Mouse (Mus musculus) hindbrain, embryonic 14.5 days (tissue): ENCODE measurements around the gene BC107364. TPM values are rescaled to one million over a fixed set of nuclear protein-coding genes. Genes with fewer than 3 reads are reported as not detected.
"Not testable (repeated sequence)": the region's sequence is repeated elsewhere in the genome, so short reads cannot be mapped to it uniquely, and the experiment has no call there.

Source experiments
- ATAC-seq: fragments of 200-750 bp; cut with Nextera tagmentation; 2 replicates; pipeline ENCODE4 v1.8.0; 2017; ENCODE audit warnings: moderate number of reproducible peaks, mild to moderate bottlenecking, moderate TSS enrichment, moderate library complexity; ENCODE audit not compliant: low FRiP score
- DNase-seq: peaks from one replicate; pipeline ENCODE4 v3.0.0-alpha.2; 2015; ENCODE audit warnings: low spot score
- H3K27ac ChIP-seq: fragments of 300-500 bp; sonication (generic); 2 replicates; pipeline ENCODE4 v1.5.1; 2014; ENCODE audit warnings: mild to moderate bottlenecking, moderate library complexity
- H3K27me3 ChIP-seq: fragments of 300-500 bp; sonication (generic); 2 replicates; pipeline ENCODE4 v1.6.1; 2014; ENCODE audit warnings: mild to moderate bottlenecking, low read length, mixed read lengths; ENCODE audit not compliant: control insufficient read depth, insufficient read depth
- H3K36me3 ChIP-seq: fragments of 300-500 bp; sonication (generic); replicated peaks from 2 replicates; pipeline ENCODE4 v1.6.1; 2014; ENCODE audit not compliant: control insufficient read depth, insufficient read depth
- H3K4me1 ChIP-seq: fragments of 300-500 bp; sonication (generic); replicated peaks from 2 replicates; pipeline ENCODE4 v1.6.1; 2014; ENCODE audit warnings: antibody characterized with exemption, low read length, mixed read lengths; ENCODE audit not compliant: control insufficient read depth, insufficient read depth
- H3K4me2 ChIP-seq: fragments of 300-500 bp; sonication (generic); replicated peaks from 2 replicates; pipeline ENCODE4 v1.6.1; 2014; ENCODE audit warnings: mild to moderate bottlenecking, moderate library complexity
- H3K4me3 ChIP-seq: fragments of 300-500 bp; sonication (generic); replicated peaks from 2 replicates; pipeline ENCODE4 v1.5.1; 2014; ENCODE audit warnings: mild to moderate bottlenecking, low read length
- H3K9ac ChIP-seq: fragments of 300-500 bp; sonication (generic); 2 replicates; pipeline ENCODE4 v1.6.1; 2014
- H3K9me3 ChIP-seq: fragments of 300-500 bp; sonication (generic); 2 replicates; pipeline ENCODE4 v1.6.1; 2016; ENCODE audit warnings: low read length; ENCODE audit not compliant: control insufficient read depth
- WGBS: fragments of 180-500 bp; shearing (Covaris S2); extraction: QIAGEN DNeasy Blood & Tissue Kit; methylation state at CpG from one replicate; pipeline ENCODE4 v1.1.7; 2014; 5-methylcytosine and 5-hydroxymethylcytosine counted together
- polyA plus RNA-seq: library from polyadenylated mRNA; unstranded; fragments of >200 nt; fragmentation: Nextera tagmentation; extraction: Ambion mirVana; gene quantifications from 2 replicates; pipeline ENCODE4 v1.2.1, GENCODE M21; 2014

Gene BC107364
- polyA plus RNA-seq, 1 experiment from 2014 or later, result not detected

DNA sequence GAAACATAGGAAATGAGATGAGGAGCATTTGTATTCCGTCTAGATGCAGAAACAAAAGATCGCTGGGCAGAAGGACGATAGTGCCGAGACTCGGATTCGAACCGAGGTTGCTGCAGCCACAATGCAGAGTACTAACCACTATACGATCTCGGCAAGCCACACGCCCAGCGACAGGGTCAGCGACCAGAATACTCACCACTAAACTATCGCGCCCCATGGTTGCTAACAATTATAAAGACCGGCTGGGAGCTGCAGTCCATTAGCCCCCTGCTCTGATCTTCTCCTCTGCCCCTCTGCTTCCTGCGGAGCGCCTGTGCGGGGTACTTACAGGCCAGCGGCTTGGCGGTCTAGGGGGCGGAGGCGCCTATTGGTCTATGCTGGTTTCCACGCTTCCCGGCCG, 11.8 kb upstream of the BC107364 start:
- no peak for ATAC-seq
- 5% methylated on average over 25 of the region's 25 CpGs for WGBS
- Histone ChIP-seq H3K4me2 (no peak overlapping the region), H3K9ac (no peak overlapping the region), H3K9me3 (no peaks in the 10 kb centered on the region), H3K36me3 (no peaks in the 10 kb centered on the region), H3K27me3 (peaks cover 38% of the 10 kb centered on the region), H3K27ac (no peak overlapping the region), H3K4me1 (no peaks in the 10 kb centered on the region), H3K4me3 (no peak overlapping the region)
- DNase-seq, result no peak

DNA sequence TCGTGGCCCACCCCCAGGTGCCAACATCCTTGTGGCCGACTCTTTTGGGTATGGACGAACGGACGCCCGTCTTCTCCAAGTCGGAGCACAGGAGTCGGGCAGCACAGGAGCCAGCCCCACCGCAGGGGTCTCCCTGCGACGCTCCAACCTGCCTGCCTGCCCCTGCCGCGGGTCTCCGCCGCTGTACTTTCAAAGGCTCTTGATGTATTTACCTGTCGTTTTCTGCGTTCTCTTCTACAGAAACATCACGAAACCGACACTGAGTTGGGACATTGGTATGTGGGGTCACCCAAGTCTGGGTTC, 8.4 kb upstream of the BC107364 start:
- H3K4me1 ChIP-seq, H3K4me3 ChIP-seq, ATAC-seq, DNase-seq, H3K4me2 ChIP-seq, H3K27ac ChIP-seq, H3K9ac ChIP-seq, H3K9me3 ChIP-seq, H3K36me3 ChIP-seq: not testable (repeated sequence)
- no CpG with 5 or more reads among the region's 19 CpGs for WGBS
- H3K27me3 ChIP-seq, result peaks cover 24% of the 10 kb centered on the region

DNA sequence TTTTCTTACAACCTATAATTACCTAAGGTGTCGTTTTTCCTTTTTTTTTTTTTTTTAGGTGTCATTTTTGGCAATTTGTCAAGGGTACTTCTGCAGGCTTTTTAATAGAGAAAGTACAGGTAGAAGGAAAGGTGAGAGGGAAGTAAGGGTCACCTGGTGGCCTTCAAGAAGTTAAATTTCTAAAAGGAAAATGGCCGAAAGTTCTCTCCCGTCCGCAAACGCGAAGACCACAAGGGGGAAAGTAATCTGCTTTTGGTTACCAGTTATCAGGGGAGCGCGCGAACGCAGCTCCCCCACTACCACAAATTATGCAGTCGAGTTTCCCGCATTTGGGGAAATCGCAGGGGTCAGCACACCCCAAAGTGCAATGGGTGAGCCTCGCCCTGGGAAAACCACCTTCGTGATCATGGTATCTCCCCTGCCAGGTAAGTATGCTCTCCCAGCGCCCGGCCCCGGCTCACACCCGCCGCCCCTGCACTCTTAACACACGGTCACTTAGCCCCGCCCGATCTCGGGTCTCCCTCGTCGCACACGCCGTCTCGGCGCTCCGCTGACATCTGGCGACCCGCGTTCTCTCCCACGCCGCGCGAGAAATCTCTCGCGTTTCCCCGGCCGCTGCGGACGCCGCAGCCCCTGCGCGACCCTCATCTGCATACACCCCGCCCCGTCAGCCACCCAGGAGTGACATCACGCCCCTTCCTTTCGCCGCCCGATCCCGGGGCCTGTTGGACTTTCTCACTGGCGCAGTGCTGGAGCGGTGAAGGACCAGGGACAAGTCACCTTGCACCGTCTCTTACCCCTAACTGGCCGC, 7.9 kb upstream of the BC107364 start:
- not testable (repeated sequence) for H3K36me3 ChIP-seq, DNase-seq, H3K9me3 ChIP-seq, H3K4me2 ChIP-seq, H3K4me3 ChIP-seq, H3K9ac ChIP-seq, H3K4me1 ChIP-seq, H3K27ac ChIP-seq
- peak; percentile 60; the same call in 1 of the 2 replicates for ATAC-seq
- peaks cover 24% of the 10 kb centered on the region for H3K27me3 ChIP-seq
- WGBS, result 0% methylated on average over 1 of the region's 58 CpGs

DNA sequence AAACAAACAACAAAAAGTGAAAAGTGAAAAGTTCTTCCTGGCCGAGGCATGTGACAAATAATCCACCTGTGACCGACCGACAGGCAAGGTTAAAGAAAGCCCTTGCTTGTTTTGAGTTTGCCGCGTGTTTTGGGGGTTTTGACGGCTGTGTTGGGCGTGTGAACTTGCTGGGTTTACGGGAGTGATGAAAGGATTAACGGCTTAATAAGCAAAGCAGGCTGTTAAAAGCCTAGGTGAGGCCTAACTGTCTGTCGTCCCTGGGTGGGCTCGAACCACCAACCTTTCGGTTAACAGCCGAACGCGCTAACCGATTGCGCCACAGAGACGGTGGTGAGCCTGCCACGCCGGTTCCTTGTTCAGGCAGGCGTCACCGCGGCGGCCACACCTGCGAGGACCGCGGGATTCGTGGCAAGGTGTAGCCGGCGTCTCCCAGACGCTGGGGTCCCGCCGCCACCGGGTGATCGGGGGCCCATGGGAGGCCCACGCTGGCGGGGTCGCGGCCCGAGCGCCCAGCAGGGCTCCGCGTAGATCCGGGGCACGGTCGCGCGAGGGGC, 6.9 kb upstream of the BC107364 start:
- H3K4me2 ChIP-seq, H3K27ac ChIP-seq, H3K9me3 ChIP-seq, ATAC-seq, H3K4me3 ChIP-seq, H3K9ac ChIP-seq, H3K4me1 ChIP-seq, DNase-seq, H3K36me3 ChIP-seq: not testable (repeated sequence)
- WGBS, result no CpG with 5 or more reads among the region's 48 CpGs
- peaks cover 20% of the 10 kb centered on the region for H3K27me3 ChIP-seq

DNA sequence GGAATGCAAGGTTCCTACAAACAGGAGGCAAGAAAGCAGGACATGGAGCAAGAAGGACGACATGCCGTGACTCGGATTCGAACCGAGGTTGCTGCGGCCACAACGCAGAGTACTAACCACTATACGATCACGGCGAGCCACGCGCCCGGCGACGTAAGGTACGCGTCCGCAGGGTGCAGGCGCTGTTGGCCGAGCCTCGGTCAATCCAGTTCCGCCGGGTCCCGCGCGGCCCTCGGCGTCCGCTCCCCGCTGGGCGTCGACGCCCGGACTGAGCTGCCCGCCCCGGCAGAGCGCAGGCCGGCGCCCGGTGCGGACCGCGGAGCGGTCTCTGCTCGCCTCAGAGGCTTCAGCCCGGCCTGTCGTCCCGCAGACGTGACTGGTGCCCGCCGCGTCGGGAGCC, 5.9 kb upstream of the BC107364 start:
- peaks cover 16% of the 10 kb centered on the region for H3K27me3 ChIP-seq
- ATAC-seq, H3K36me3 ChIP-seq, H3K9me3 ChIP-seq, H3K4me2 ChIP-seq, H3K4me1 ChIP-seq, DNase-seq, H3K4me3 ChIP-seq, H3K9ac ChIP-seq, H3K27ac ChIP-seq: not testable (repeated sequence)
- no CpG with 5 or more reads among the region's 53 CpGs for WGBS

DNA sequence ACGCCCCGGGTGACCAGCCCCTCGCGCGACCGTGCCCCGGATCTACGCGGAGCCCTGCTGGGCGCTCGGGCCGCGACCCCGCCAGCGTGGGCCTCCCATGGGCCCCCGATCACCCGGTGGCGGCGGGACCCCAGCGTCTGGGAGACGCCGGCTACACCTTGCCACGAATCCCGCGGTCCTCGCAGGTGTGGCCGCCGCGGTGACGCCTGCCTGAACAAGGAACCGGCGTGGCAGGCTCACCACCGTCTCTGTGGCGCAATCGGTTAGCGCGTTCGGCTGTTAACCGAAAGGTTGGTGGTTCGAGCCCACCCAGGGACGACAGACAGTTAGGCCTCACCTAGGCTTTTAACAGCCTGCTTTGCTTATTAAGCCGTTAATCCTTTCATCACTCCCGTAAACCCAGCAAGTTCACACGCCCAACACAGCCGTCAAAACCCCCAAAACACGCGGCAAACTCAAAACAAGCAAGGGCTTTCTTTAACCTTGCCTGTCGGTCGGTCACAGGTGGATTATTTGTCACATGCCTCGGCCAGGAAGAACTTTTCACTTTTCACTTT, 847 bp downstream of the BC107364 start:
- H3K36me3 ChIP-seq, H3K9ac ChIP-seq, H3K9me3 ChIP-seq, H3K4me2 ChIP-seq, DNase-seq, H3K27ac ChIP-seq, ATAC-seq, H3K4me3 ChIP-seq, H3K4me1 ChIP-seq: not testable (repeated sequence)
- WGBS, result no CpG with 5 or more reads among the region's 50 CpGs
- peaks cover 20% of the 10 kb centered on the region for H3K27me3 ChIP-seq

DNA sequence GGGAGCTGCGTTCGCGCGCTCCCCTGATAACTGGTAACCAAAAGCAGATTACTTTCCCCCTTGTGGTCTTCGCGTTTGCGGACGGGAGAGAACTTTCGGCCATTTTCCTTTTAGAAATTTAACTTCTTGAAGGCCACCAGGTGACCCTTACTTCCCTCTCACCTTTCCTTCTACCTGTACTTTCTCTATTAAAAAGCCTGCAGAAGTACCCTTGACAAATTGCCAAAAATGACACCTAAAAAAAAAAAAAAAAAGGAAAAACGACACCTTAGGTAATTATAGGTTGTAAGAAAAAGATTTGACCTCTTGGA, 1.6 kb downstream of the BC107364 start:
- not testable (repeated sequence) for H3K9ac ChIP-seq, H3K27ac ChIP-seq, H3K4me2 ChIP-seq, ATAC-seq, DNase-seq, H3K4me1 ChIP-seq, H3K36me3 ChIP-seq, H3K4me3 ChIP-seq, H3K9me3 ChIP-seq
- WGBS, result 0% methylated on average over 1 of the region's 10 CpGs
- H3K27me3 ChIP-seq, result peaks cover 22% of the 10 kb centered on the region

DNA sequence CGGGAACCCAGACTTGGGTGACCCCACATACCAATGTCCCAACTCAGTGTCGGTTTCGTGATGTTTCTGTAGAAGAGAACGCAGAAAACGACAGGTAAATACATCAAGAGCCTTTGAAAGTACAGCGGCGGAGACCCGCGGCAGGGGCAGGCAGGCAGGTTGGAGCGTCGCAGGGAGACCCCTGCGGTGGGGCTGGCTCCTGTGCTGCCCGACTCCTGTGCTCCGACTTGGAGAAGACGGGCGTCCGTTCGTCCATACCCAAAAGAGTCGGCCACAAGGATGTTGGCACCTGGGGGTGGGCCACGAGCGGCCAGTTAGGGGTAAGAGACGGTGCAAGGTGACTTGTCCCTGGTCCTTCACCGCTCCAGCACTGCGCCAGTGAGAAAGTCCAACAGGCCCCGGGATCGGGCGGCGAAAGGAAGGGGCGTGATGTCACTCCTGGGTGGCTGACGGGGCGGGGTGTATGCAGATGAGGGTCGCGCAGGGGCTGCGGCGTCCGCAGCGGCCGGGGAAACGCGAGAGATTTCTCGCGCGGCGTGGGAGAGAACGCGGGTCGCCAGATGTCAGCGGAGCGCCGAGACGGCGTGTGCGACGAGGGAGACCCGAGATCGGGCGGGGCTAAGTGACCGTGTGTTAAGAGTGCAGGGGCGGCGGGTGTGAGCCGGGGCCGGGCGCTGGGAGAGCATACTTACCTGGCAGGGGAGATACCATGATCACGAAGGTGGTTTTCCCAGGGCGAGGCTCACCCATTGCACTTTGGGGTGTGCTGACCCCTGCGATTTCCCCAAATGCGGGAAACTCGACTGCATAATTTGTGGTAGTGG, 2.1 kb downstream of the BC107364 start:
- not testable (repeated sequence) for H3K27ac ChIP-seq, H3K9me3 ChIP-seq, H3K36me3 ChIP-seq, H3K4me3 ChIP-seq, H3K4me1 ChIP-seq, DNase-seq, H3K4me2 ChIP-seq, H3K9ac ChIP-seq
- ATAC-seq, result peak; percentile 65; the same call in 1 of the 2 replicates
- WGBS, result no CpG with 5 or more reads among the region's 68 CpGs
- peaks cover 22% of the 10 kb centered on the region for H3K27me3 ChIP-seq

DNA sequence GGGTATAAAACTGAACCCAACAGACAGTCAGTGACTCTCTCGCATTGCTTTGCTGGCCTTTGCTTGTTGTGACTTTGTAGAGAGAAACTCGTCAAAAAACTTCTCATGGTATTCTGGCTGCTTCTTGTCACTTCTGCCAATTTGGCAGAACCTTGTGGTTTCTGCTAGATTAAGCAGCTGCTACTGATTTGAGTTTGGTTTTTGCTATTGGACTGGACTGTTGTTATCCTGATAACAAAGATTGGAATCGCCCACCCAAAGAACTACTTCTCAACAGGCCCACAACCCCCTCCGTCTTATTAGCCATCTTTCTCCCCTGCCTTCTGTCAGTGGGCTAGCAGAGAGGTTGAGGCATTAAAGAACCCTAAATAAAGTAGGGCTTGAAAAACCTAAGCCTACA, 6.7 kb downstream of the BC107364 start:
- 88% methylated on average over 4 of the region's 4 CpGs for WGBS
- ATAC-seq (no peak), DNase-seq (no peak)
- no peaks in the 10 kb centered on the region for H3K36me3 ChIP-seq
- peaks cover 59% of the 10 kb centered on the region for H3K27me3 ChIP-seq
- no peaks in the 10 kb centered on the region; the same call in 1 of the 2 replicates for H3K4me1 ChIP-seq
- no peaks in the 10 kb centered on the region for H3K9me3 ChIP-seq
- H3K27ac ChIP-seq, result no peak overlapping the region
- H3K4me3 ChIP-seq, result no peak overlapping the region
- H3K4me2 ChIP-seq, result no peak overlapping the region
- H3K9ac ChIP-seq, result no peak overlapping the region
